Mouse (Mus musculus) ES-Bruce4 (cell line): ENCODE measurements at regions not wholly inside any gene's neighbourhood (a gene's known extent, or its start where the extent isn't known, plus 50 kb on each side); places are given as distances from the start of the nearest gene placed in this dataset.

Experiments
- H3K27ac ChIP-seq: 2 replicates; pipeline ENCODE4 v1.5.1; 2012; ENCODE audit warnings: low read length, inconsistent platforms; ENCODE audit not compliant: insufficient read depth
- H3K27me3 ChIP-seq: 2 replicates; pipeline ENCODE4 v1.6.1; 2012; ENCODE audit warnings: mild to moderate bottlenecking, low read length, inconsistent platforms; ENCODE audit not compliant: control insufficient read depth, poor library complexity, insufficient read depth, severe bottlenecking
- H3K36me3 ChIP-seq: 2 replicates; pipeline ENCODE4 v1.6.1; 2012; ENCODE audit warnings: inconsistent platforms, mild to moderate bottlenecking, low read length, moderate library complexity; ENCODE audit not compliant: control insufficient read depth, poor library complexity, insufficient read depth, severe bottlenecking
- H3K4me1 ChIP-seq: one replicate; pipeline ENCODE4 v1.8.1; 2011; ENCODE audit warnings: low read length; ENCODE audit not compliant: control insufficient read depth, insufficient read depth
- H3K4me3 ChIP-seq: 2 replicates; pipeline ENCODE4 v1.5.1; 2011; ENCODE audit warnings: low read depth, mild to moderate bottlenecking, low read length
- H3K9ac ChIP-seq: 2 replicates; pipeline ENCODE4 v1.6.1; 2012; ENCODE audit warnings: low read depth, mild to moderate bottlenecking, inconsistent platforms; ENCODE audit not compliant: poor library complexity, severe bottlenecking
- H3K9me3 ChIP-seq: replicated peaks from 2 replicates; pipeline ENCODE4 v1.6.1; 2012; ENCODE audit warnings: mild to moderate bottlenecking, low read length, inconsistent platforms; ENCODE audit not compliant: control insufficient read depth, poor library complexity, insufficient read depth, severe bottlenecking
- CTCF ChIP-seq: IDR thresholded peaks from one replicate; pipeline ENCODE4 v1.8.1; 2011; ENCODE audit warnings: low read depth, low read length
- EP300 ChIP-seq: IDR thresholded peaks from 2 replicates; pipeline ENCODE4 v1.6.1; 2011; ENCODE audit warnings: low read depth, low read length; ENCODE audit not compliant: insufficient read depth
- POLR2A ChIP-seq: IDR thresholded peaks from one replicate; pipeline ENCODE4 v1.8.1; 2011; ENCODE audit warnings: low read length; ENCODE audit not compliant: insufficient read depth

DNA sequence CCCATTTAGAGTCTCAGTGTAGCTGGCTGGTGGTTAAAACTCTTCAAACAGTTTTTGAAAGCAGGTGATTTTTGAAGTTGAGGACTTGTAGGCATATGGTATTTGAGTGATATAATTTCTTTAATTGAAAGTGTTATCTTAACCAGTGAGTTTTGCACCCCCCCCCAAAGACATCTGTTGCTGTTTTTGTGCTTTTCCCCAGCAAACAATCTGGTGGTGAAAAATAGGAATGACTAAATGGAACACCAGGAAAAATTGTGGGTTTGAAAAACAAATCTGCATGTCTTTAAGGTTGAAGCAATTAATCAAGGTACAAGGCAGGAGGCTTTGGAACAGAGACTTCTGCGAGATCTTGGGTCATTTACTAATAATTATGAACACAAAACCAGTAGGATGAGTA lies 68.9 kb upstream of the Jun start:
- TF ChIP-seq CTCF (no peak), EP300 (no peak), POLR2A (no peak)
- H3K4me3 ChIP-seq: no peak overlapping the region

DNA sequence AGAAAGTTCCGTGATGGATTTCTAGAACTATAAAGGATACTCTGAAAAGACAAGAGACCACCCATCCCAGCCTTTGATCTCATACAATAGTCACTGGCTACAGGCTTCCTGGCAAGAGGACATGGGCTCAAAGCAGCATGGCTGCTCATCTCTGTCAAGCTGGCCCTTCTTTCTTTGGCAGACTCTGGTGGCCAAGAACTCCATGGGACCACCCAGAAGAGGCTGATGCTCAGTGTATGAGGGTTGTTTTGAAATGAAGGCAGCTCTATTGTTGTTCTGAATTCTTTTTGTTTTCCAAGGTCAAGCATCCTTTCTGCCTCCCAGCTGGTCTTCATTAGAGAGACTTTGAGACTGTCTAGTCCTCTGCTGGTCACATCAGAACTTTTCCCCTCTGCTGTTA lies 73.3 kb upstream of the Jun start:
- TF ChIP-seq CTCF: no peak
- TF ChIP-seq EP300: no peak
- TF ChIP-seq POLR2A: no peak
- Histone ChIP-seq H3K4me1 (no peaks in the 10 kb centered on the region), H3K27me3 (no peaks in the 10 kb centered on the region), H3K27ac (no peak overlapping the region), H3K36me3 (no peaks in the 10 kb centered on the region), H3K4me3 (no peak overlapping the region), H3K9ac (no peak overlapping the region), H3K9me3 (no peaks in the 10 kb centered on the region)

More for the DNA sequence above, 68.9 kb upstream of the Jun start:
- Histone ChIP-seq H3K4me1 (peaks cover 5% of the 10 kb centered on the region), H3K9ac (no peak overlapping the region), H3K27ac (no peak overlapping the region), H3K36me3 (no peaks in the 10 kb centered on the region), H3K27me3 (no peaks in the 10 kb centered on the region), H3K9me3 (no peaks in the 10 kb centered on the region)

DNA sequence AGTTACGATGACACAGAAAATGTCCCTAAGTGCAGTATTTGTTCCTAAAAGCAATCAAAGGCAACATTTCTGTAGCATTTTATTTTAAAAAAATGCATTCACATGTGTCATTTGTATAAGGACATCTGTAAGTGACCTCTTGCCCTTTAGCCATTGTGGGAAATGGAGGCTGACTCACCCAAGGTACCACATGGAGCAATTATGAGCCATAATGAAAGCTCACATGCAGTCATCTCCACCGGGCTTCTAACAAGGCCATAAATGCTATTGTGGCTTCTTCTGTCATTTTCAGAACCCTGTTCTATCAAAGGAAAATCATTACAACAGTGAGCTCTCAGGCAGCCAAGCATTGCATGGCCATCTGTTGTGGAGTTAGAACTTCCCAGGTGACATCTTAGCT lies 75.9 kb upstream of the Jun start:
- Histone ChIP-seq H3K36me3 (no peaks in the 10 kb centered on the region), H3K27ac (no peak overlapping the region), H3K9ac (no peak overlapping the region), H3K27me3 (no peaks in the 10 kb centered on the region), H3K9me3 (no peaks in the 10 kb centered on the region), H3K4me1 (no peaks in the 10 kb centered on the region), H3K4me3 (no peak overlapping the region)
- no peak for TF ChIP-seq CTCF
- TF ChIP-seq POLR2A: no peak
- no peak for TF ChIP-seq EP300

DNA sequence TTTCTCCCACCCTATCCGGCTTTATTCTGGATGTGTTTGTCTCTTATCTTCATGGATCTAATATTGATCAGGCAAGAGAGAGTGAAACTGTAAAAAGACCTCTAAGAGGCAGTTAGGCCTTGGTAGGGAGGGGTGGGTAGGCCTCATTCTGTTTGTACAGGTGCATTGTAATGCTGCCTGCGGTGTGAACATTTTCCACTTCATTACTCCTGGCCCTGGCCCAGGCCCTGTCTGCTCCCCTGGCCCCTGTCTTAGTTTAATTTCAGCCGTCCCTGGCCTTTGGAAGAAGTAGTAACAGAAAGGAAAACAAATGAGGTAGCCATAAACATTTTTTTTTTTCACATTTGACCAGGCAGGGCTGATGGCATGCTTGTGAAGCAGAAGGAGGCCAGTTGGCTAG lies 81.8 kb upstream of the Jun start:
- TF ChIP-seq CTCF (no peak), POLR2A (no peak), EP300 (no peak)
- no peak overlapping the region for H3K4me3 ChIP-seq
- H3K36me3 ChIP-seq: no peaks in the 10 kb centered on the region
- no peak overlapping the region for H3K9ac ChIP-seq
- no peaks in the 10 kb centered on the region for H3K4me1 ChIP-seq
- H3K27ac ChIP-seq: no peak overlapping the region
- no peaks in the 10 kb centered on the region for H3K27me3 ChIP-seq
- H3K9me3 ChIP-seq: no peaks in the 10 kb centered on the region

DNA sequence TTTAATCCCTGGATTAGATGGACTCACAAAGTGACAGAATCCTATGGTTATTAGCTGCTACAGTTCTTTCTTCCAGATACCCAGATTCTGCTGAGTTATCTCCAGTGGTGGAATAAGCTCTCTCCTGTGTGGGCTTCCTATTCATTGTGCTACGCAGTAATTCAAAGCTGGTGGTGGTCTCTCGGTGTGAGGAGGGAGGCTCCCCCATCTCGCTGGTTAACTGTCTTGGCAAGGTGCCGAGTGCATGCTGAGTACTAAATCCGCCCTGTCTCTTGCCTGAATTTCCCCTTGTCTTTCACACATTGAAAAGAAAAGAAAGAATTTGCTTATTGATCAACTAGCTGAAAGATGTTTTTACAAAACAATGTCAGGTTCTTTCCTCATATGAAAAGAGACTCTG lies 82.6 kb upstream of the Jun start:
- Histone ChIP-seq H3K27ac (no peak overlapping the region), H3K9ac (no peak overlapping the region), H3K4me3 (no peak overlapping the region), H3K36me3 (no peaks in the 10 kb centered on the region), H3K4me1 (no peaks in the 10 kb centered on the region), H3K27me3 (no peaks in the 10 kb centered on the region), H3K9me3 (no peaks in the 10 kb centered on the region)
- no peak for TF ChIP-seq POLR2A
- no peak for TF ChIP-seq CTCF
- TF ChIP-seq EP300: no peak

DNA sequence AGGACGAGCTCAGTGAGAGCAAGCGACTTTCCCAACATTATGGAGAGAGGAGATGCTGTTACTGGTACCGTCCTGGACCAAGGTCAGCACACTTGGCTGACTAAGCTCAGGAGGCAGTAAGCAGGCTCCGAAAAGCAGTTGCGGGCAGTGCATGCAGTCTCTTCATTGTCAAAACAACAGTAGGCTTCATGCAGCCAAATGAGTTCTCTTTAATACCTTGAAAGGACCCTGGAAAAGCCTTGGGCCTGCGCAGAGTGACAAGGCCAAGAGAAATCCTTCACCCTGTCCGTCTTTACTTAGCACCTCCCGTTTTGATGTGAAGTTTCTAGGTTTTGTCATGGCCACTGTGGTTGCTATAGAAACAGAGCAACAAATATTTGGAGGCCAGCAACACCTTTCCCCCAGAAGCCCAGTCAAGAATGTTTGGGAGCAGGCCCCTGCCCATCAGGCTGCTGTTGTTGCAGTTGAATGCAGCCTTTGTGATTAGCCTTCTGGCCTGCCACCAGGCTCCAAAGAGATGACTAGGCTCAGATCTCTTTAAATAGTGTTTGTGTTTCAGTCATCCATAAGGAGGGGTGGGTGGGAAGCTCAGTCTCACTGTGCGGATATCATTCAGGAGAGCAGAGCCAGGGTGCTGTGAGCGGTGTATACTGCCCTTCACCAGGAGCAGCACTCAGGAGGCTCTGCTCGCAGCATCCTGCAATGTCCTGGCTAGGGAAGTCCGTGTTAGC lies 85.6 kb upstream of the Jun start:
- Histone ChIP-seq H3K9ac (no peak overlapping the region), H3K27me3 (no peaks in the 10 kb centered on the region), H3K4me3 (no peak overlapping the region), H3K36me3 (no peaks in the 10 kb centered on the region), H3K9me3 (no peaks in the 10 kb centered on the region), H3K27ac (no peak overlapping the region), H3K4me1 (peaks cover 2% of the 10 kb centered on the region)
- TF ChIP-seq EP300 (no peak), POLR2A (no peak), CTCF (no peak)
